Mouse (Mus musculus) heart, postnatal 10 days (tissue): ENCODE data around the gene Aplf. TPM values are rescaled to one million over a fixed set of nuclear protein-coding genes. Genes with fewer than 3 reads are reported as not detected.
"Not testable (repeated sequence)": the region's sequence is repeated elsewhere in the genome, so short reads cannot be mapped to it uniquely, and the experiment has no call there.

Source experiments
- DNase-seq, 2 experiments: peaks; one replicate each; pipeline ENCODE4 v3.0.0; 2021
- intact Hi-C: fragments of 180-260 bp; cut with DNase I; formaldehyde crosslinking; loops from one replicate; pipeline ENCODE4 v1.15.1; 2025
- total RNA-seq, 2 experiments: library from RNA; stranded (reverse); gene quantifications; 2 replicates each; pipeline ENCODE4 v1.2.3; 2021

Aplf gene
- total RNA-seq, 2 experiments from 2014 or later: 2.3 to 3.4 TPM

- intact Hi-C loops: no loop called here
Measured at GRCm38 (mm10) chr6:87632176-87632575, 39.8 kb downstream of the Aplf start.

GRCm38 (mm10) chr6:87628936-87629335 lies 43.1 kb downstream of the Aplf start:
- intact Hi-C loops, DNase-seq: not testable (repeated sequence)

More at GRCm38 (mm10) chr6:87632176-87632575, 39.8 kb downstream of the Aplf start:
- no peak for DNase-seq

GRCm38 (mm10) chr6:87623151-87623550 lies 48.8 kb downstream of the Aplf start:
- no peak for DNase-seq
- intact Hi-C loops: no loop called here

GRCm38 (mm10) chr6:87621281-87621680 lies 50.7 kb downstream of the Aplf start:
- intact Hi-C loops: no loop called here
- peak; percentile 61 to 64 for DNase-seq

GRCm38 (mm10) chr6:87618021-87618420 lies 54.0 kb downstream of the Aplf start:
- intact Hi-C loops: no loop called here
- DNase-seq: no peak

- DNase-seq: no peak
- intact Hi-C loops: loop anchor here (1.0 kb wide), 1 partner anchor 55 kb away; no protein-coding TSS in a partner anchor
Measured at GRCm38 (mm10) chr6:87615696-87616083, 56.3 kb downstream of the Aplf start.

GRCm38 (mm10) chr6:87614794-87615695 lies 56.9 kb downstream of the Aplf start:
- intact Hi-C loops: loop anchor here (1.0 kb wide), 1 partner anchor 55 kb away; no protein-coding TSS in a partner anchor
- DNase-seq: peak; percentile 19 to 64

- intact Hi-C loops: no loop called here
- peak; percentile 79 to 85 for DNase-seq
Measured at GRCm38 (mm10) chr6:87599825-87600224, 72.2 kb downstream of the Aplf start.

- intact Hi-C loops: no loop called here
Measured at GRCm38 (mm10) chr6:87597116-87597833, 74.7 kb downstream of the Aplf start.

GRCm38 (mm10) chr6:87594188-87594587 lies 77.8 kb downstream of the Aplf start:
- intact Hi-C loops: no loop called here
- DNase-seq: no peak

More at GRCm38 (mm10) chr6:87597116-87597833, 74.7 kb downstream of the Aplf start:
- peak in 1 of 2 experiments; percentile 25 for DNase-seq

- DNase-seq: peak; percentile 35 to 55
- intact Hi-C loops: no loop called here
Measured at GRCm38 (mm10) chr6:87590394-87591281, 81.4 kb downstream of the Aplf start, which contains the start of gene Prokr1. Prokr1 (minus strand) TSS chr6:87590743.

- intact Hi-C loops: no loop called here
- no peak for DNase-seq
Measured at GRCm38 (mm10) chr6:87589718-87590393, 82.1 kb downstream of the Aplf start.

GRCm38 (mm10) chr6:87583991-87584390 lies 88.0 kb downstream of the Aplf start:
- no peak for DNase-seq
- intact Hi-C loops: no loop called here

GRCm38 (mm10) chr6:87583183-87583611 lies 88.8 kb downstream of the Aplf start:
- no peak for DNase-seq

GRCm38 (mm10) chr6:87582456-87582855 lies 89.5 kb downstream of the Aplf start:
- intact Hi-C loops: no loop called here
- DNase-seq: peak; percentile 67 to 78

More at GRCm38 (mm10) chr6:87583183-87583611, 88.8 kb downstream of the Aplf start:
- intact Hi-C loops: no loop called here

- intact Hi-C loops: no loop called here
- no peak for DNase-seq
Measured at GRCm38 (mm10) chr6:87581581-87581980, 90.4 kb downstream of the Aplf start.

GRCm38 (mm10) chr6:87581071-87581470 lies 90.9 kb downstream of the Aplf start:
- DNase-seq: no peak
- intact Hi-C loops: no loop called here
